Mouse (Mus musculus): Measurements from ENCODE around the gene Lingo1. TPM values are rescaled to one million over a fixed set of nuclear protein-coding genes. Genes with fewer than 3 reads are reported as not detected.

Lingo1 gene
- polyA plus RNA-seq, 1 experiment from 2014 or later = 79.4 TPM

GRCm38 (mm10) chr9:56830162-56830561 is 33.9 kb upstream of the Lingo1 start:
- H3K4me2 ChIP-seq (ENCODE audit: low read length) = no peak overlapping the region
- WGBS = 13% methylated on average over 4 of the region's 4 CpGs
- no peaks in the 10 kb centered on the region for H3K27me3 ChIP-seq (replicated peaks; ENCODE audit: control insufficient read depth, insufficient read depth, low read length)
- peak; percentile 39; the same call in 1 of the 2 replicates for ATAC-seq
- no peaks in the 10 kb centered on the region for H3K36me3 ChIP-seq (ENCODE audit: control insufficient read depth, insufficient read depth, low read length)
- no peaks in the 10 kb centered on the region for H3K9me3 ChIP-seq (ENCODE audit: control insufficient read depth, low read length)
- H3K4me1 ChIP-seq (ENCODE audit: control insufficient read depth, insufficient read depth, low read depth, low read length) = peaks cover 30% of the 10 kb centered on the region
- H3K9ac ChIP-seq (ENCODE audit: low read depth, low read length) = no peak overlapping the region
- H3K4me3 ChIP-seq (ENCODE audit: low read length) = no peak overlapping the region
- H3K27ac ChIP-seq (ENCODE audit: low read depth, low read length) = no peak overlapping the region

DNA sequence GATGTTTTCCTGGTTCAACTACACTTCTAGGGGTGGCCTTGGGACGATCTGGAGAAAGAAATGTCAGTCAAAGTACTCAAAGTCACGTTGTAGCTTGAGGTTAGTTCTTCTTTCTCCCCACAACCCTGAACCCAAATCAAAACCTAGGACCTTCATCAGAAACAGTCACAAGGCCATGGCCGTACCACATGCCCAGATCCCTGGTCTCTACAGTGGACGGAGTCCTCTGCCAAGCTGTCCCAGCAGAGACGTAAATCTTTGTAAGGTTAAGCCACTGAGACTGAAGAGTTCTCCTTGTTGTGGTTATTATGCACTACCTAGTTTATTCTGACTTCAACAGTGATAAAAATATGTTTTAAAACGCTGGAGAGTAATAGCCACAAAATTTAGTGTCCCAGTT is 32.6 kb upstream of the Lingo1 start:
- Histone ChIP-seq H3K27me3 (replicated peaks; ENCODE audit: control insufficient read depth, insufficient read depth, low read length) (no peaks in the 10 kb centered on the region), H3K4me1 (ENCODE audit: control insufficient read depth, insufficient read depth, low read depth, low read length) (peaks cover 30% of the 10 kb centered on the region), H3K9ac (ENCODE audit: low read depth, low read length) (no peak overlapping the region), H3K4me2 (ENCODE audit: low read length) (no peak overlapping the region), H3K4me3 (ENCODE audit: low read length) (no peak overlapping the region), H3K36me3 (ENCODE audit: control insufficient read depth, insufficient read depth, low read length) (no peaks in the 10 kb centered on the region), H3K9me3 (ENCODE audit: control insufficient read depth, low read length) (no peaks in the 10 kb centered on the region), H3K27ac (ENCODE audit: low read depth, low read length) (no peak overlapping the region)
- WGBS = 85% methylated on average over 6 of the region's 6 CpGs
- no peak for ATAC-seq

DNA sequence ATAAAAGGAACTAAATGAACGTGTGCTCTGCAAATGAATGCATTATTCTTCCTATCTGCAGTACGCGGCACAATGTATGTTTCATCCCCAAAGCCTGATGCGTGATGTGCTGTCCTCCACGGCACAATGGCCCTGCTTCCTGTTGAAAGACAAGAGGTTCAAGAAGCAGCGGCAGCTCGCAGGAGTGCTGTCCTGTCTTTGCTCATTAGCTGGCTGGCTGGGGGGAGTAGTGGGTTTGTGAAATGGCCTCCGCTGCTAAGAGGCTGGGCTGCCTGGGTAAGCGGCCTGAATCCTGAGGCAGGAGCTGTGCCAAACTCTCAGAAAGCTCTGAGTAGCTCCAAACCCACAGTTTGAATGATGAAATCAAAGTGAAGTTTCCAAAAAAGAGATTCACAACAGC is 31.9 kb upstream of the Lingo1 start:
- no peak overlapping the region for H3K27ac ChIP-seq (ENCODE audit: low read depth, low read length)
- peak overlapping the region; percentile 13; the same call in 1 of the 2 replicates for H3K4me2 ChIP-seq (ENCODE audit: low read length)
- peaks cover 26% of the 10 kb centered on the region for H3K4me1 ChIP-seq (ENCODE audit: control insufficient read depth, insufficient read depth, low read depth, low read length)
- H3K36me3 ChIP-seq (ENCODE audit: control insufficient read depth, insufficient read depth, low read length) = no peaks in the 10 kb centered on the region
- 22% methylated on average over 9 of the region's 9 CpGs for WGBS
- H3K9ac ChIP-seq (ENCODE audit: low read depth, low read length) = no peak overlapping the region
- H3K4me3 ChIP-seq (ENCODE audit: low read length) = no peak overlapping the region
- ATAC-seq = no peak
- no peaks in the 10 kb centered on the region for H3K9me3 ChIP-seq (ENCODE audit: control insufficient read depth, low read length)
- no peaks in the 10 kb centered on the region for H3K27me3 ChIP-seq (replicated peaks; ENCODE audit: control insufficient read depth, insufficient read depth, low read length)

- Histone ChIP-seq H3K9me3 (ENCODE audit: control insufficient read depth, low read length) (no peaks in the 10 kb centered on the region), H3K27me3 (replicated peaks; ENCODE audit: control insufficient read depth, insufficient read depth, low read length) (no peaks in the 10 kb centered on the region), H3K4me1 (ENCODE audit: control insufficient read depth, insufficient read depth, low read depth, low read length) (peaks cover 20% of the 10 kb centered on the region), H3K4me2 (ENCODE audit: low read length) (peak overlapping the region; percentile 56), H3K27ac (ENCODE audit: low read depth, low read length) (no peak overlapping the region), H3K4me3 (ENCODE audit: low read length) (peak overlapping the region; percentile 27), H3K9ac (ENCODE audit: low read depth, low read length) (peak overlapping the region; percentile 50), H3K36me3 (ENCODE audit: control insufficient read depth, insufficient read depth, low read length) (no peaks in the 10 kb centered on the region)
- ATAC-seq = peak; percentile 61
- whole genome bisulfite sequencing = 11% methylated on average over 21 of the region's 21 CpGs
Observed at GRCm38 (mm10) chr9:56825476-56826213, 29.4 kb upstream of the Lingo1 start.

DNA sequence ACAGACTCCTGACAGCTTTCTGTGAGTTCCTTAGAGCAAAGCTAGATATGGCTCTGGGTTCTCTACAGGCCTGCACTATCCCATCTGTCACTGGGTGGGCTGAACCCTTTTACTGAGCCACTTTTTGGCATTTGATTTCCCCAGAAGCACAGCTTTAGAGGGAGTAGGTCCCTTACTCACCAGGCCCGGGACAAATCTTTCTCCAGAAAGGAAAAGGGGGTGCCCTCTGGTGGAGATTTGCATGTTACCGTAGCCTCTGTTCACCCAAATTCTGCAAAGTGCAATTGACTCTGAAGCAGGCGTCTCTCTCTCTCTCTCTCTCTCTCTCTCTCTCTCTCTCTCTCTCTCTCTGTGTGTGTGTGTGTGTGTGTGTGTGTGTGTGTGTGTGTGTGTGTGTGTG is 28.6 kb upstream of the Lingo1 start:
- 17% methylated on average over 3 of the region's 3 CpGs for WGBS
- peaks cover 12% of the 10 kb centered on the region for H3K4me1 ChIP-seq (ENCODE audit: control insufficient read depth, insufficient read depth, low read depth, low read length)
- H3K36me3 ChIP-seq (ENCODE audit: control insufficient read depth, insufficient read depth, low read length) = no peaks in the 10 kb centered on the region
- H3K27ac ChIP-seq (ENCODE audit: low read depth, low read length) = no peak overlapping the region
- no peaks in the 10 kb centered on the region for H3K27me3 ChIP-seq (replicated peaks; ENCODE audit: control insufficient read depth, insufficient read depth, low read length)
- 0 out of 2 replicates have a peak, but pooled peaks have one; percentile 11 for ATAC-seq
- no peak overlapping the region for H3K4me2 ChIP-seq (ENCODE audit: low read length)
- no peaks in the 10 kb centered on the region for H3K9me3 ChIP-seq (ENCODE audit: control insufficient read depth, low read length)
- no peak overlapping the region for H3K4me3 ChIP-seq (ENCODE audit: low read length)
- no peak overlapping the region for H3K9ac ChIP-seq (ENCODE audit: low read depth, low read length)

DNA sequence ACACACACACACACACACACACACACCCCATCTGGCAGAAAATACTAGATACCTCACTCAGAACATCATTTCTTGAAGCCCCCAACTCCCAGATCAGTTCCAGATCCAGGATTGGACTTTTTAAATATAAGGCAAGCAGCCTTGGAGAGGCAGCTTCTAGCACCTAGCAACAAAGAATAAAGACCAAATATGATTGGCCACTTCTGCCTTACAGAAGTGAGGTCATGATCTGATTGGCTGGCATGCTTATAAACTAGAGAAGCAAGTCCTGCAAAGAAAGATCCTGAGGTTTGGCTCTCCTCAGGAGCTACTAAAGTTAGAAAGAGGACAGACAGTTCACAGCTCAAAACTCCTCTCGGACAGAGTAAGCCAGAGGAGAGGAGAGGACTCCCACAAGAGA is 14.6 kb upstream of the Lingo1 start:
- Histone ChIP-seq H3K9ac (ENCODE audit: low read depth, low read length) (no peak overlapping the region), H3K4me1 (ENCODE audit: control insufficient read depth, insufficient read depth, low read depth, low read length) (no peaks in the 10 kb centered on the region), H3K4me3 (ENCODE audit: low read length) (no peak overlapping the region), H3K9me3 (ENCODE audit: control insufficient read depth, low read length) (no peaks in the 10 kb centered on the region), H3K27me3 (replicated peaks; ENCODE audit: control insufficient read depth, insufficient read depth, low read length) (no peaks in the 10 kb centered on the region), H3K36me3 (ENCODE audit: control insufficient read depth, insufficient read depth, low read length) (no peaks in the 10 kb centered on the region), H3K4me2 (ENCODE audit: low read length) (no peak overlapping the region), H3K27ac (ENCODE audit: low read depth, low read length) (no peak overlapping the region)
- ATAC-seq = no peak
- 88% methylated on average over 1 of the region's 1 CpGs for WGBS

DNA sequence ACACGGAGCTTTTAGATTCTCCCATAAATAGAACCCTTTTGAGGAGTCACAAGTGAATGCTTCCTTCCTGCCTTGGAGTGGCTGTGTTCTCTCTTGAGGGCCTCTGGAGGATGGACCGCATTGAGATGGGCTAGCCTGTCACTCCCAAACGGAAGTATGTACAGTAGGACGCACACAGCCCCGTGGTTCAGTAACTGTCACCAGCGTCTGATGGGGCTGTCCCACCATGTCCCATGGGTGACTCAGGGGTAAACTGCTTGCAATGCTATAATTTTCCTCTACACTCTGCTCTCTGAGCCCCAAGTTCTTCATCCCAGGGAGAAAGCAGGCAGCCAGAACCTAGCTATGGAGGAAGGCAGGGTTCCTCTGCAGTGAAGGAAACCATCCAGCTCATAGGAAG is 11.7 kb upstream of the Lingo1 start:
- Histone ChIP-seq H3K36me3 (ENCODE audit: control insufficient read depth, insufficient read depth, low read length) (no peaks in the 10 kb centered on the region), H3K9ac (ENCODE audit: low read depth, low read length) (no peak overlapping the region), H3K27ac (ENCODE audit: low read depth, low read length) (no peak overlapping the region), H3K4me1 (ENCODE audit: control insufficient read depth, insufficient read depth, low read depth, low read length) (no peaks in the 10 kb centered on the region), H3K9me3 (ENCODE audit: control insufficient read depth, low read length) (no peaks in the 10 kb centered on the region), H3K27me3 (replicated peaks; ENCODE audit: control insufficient read depth, insufficient read depth, low read length) (no peaks in the 10 kb centered on the region), H3K4me3 (ENCODE audit: low read length) (no peak overlapping the region), H3K4me2 (ENCODE audit: low read length) (no peak overlapping the region)
- 92% methylated on average over 6 of the region's 6 CpGs for WGBS
- ATAC-seq = no peak

- Histone ChIP-seq H3K27me3 (replicated peaks; ENCODE audit: control insufficient read depth, insufficient read depth, low read length) (peaks cover 6% of the 10 kb centered on the region), H3K9ac (ENCODE audit: low read depth, low read length) (no peak overlapping the region)
- ATAC-seq = no peak
Observed at GRCm38 (mm10) chr9:56803146-56803545, 6.9 kb upstream of the Lingo1 start.

GRCm38 (mm10) chr9:56797876-56798275 is 1.6 kb upstream of the Lingo1 start:
- peaks cover 6% of the 10 kb centered on the region for H3K27me3 ChIP-seq (replicated peaks; ENCODE audit: control insufficient read depth, insufficient read depth, low read length)
- no peak overlapping the region for H3K9ac ChIP-seq (ENCODE audit: low read depth, low read length)
- H3K27ac ChIP-seq (ENCODE audit: low read depth, low read length) = no peak overlapping the region
- no peaks in the 10 kb centered on the region for H3K36me3 ChIP-seq (ENCODE audit: control insufficient read depth, insufficient read depth, low read length)
- no peaks in the 10 kb centered on the region for H3K9me3 ChIP-seq (ENCODE audit: control insufficient read depth, low read length)
- peak; percentile 35; the same call in 1 of the 2 replicates for ATAC-seq
- WGBS = 14% methylated on average over 5 of the region's 5 CpGs
- peaks cover 26% of the 10 kb centered on the region for H3K4me1 ChIP-seq (ENCODE audit: control insufficient read depth, insufficient read depth, low read depth, low read length)
- H3K4me3 ChIP-seq (ENCODE audit: low read length) = no peak overlapping the region
- no peak overlapping the region; the same call in 1 of the 2 replicates for H3K4me2 ChIP-seq (ENCODE audit: low read length)

More at GRCm38 (mm10) chr9:56803146-56803545, 6.9 kb upstream of the Lingo1 start:
- no peaks in the 10 kb centered on the region for H3K4me1 ChIP-seq (ENCODE audit: control insufficient read depth, insufficient read depth, low read depth, low read length)
- no peak overlapping the region for H3K4me2 ChIP-seq (ENCODE audit: low read length)
- no peak overlapping the region for H3K4me3 ChIP-seq (ENCODE audit: low read length)
- no peaks in the 10 kb centered on the region for H3K9me3 ChIP-seq (ENCODE audit: control insufficient read depth, low read length)
- 61% methylated on average over 7 of the region's 7 CpGs for WGBS
- no peak overlapping the region for H3K27ac ChIP-seq (ENCODE audit: low read depth, low read length)
- H3K36me3 ChIP-seq (ENCODE audit: control insufficient read depth, insufficient read depth, low read length) = no peaks in the 10 kb centered on the region
